Mouse (Mus musculus): Measurements from ENCODE around the gene Map1b.

Map1b gene

DNA sequence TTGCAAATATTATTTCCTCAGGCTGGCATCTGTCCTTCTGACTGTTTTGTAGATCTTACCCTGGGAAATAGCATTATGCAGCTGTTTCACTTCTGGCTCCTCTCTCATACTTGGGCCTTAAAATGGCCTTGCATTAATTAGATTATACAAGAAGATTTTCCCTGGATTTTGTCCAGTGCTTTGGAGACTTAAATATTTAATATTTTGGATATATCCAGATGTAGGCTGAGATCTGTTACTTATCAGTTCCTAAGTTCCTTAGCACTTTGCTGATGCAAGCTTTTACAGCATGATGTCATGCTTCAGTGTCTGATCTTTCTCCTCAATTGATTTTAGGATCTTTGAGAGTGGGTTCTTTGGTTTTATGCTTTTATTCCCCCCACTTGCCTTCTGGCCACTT lies 11.6 kb upstream of the Map1b start:
- no peak for DNase-seq

DNA sequence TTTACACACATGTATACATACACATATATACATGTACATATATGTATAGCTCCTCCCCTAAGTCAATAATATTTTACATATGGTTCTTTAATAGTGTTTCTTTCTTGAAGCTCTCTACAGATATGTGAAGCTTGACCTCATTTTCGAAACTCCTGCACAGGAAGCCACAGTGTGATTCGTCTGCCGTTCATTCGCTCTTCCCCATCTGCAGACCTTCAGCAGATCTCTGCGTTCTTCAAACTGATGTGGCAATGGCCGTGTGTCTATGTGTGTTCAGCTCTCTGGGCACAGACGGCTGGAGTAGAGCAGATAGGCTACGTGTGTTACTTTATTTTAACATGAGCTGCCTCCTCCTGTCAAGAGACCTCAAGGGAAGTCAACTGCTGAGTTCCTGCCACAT lies 9.2 kb upstream of the Map1b start:
- no peak for DNase-seq

DNA sequence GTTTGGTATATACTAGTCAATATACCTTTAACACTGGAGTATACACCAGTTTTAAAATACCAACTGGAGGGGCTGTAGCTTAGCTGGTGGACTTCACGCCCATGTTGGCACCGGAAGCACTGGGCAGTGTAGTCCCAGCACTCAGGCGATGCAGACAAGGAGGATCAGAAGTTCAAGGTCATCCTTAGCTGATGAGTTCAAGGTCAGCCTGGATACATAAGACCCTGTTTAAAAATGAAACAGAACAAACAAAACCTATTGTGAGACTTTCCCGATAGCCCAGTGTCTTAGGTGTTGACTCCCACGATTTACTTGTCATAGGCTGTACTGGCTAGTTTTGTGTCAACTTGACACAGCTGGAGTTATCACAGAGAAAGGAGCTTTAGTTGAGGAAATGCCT lies 1.5 kb upstream of the Map1b start:
- DNase-seq, result no peak

DNA sequence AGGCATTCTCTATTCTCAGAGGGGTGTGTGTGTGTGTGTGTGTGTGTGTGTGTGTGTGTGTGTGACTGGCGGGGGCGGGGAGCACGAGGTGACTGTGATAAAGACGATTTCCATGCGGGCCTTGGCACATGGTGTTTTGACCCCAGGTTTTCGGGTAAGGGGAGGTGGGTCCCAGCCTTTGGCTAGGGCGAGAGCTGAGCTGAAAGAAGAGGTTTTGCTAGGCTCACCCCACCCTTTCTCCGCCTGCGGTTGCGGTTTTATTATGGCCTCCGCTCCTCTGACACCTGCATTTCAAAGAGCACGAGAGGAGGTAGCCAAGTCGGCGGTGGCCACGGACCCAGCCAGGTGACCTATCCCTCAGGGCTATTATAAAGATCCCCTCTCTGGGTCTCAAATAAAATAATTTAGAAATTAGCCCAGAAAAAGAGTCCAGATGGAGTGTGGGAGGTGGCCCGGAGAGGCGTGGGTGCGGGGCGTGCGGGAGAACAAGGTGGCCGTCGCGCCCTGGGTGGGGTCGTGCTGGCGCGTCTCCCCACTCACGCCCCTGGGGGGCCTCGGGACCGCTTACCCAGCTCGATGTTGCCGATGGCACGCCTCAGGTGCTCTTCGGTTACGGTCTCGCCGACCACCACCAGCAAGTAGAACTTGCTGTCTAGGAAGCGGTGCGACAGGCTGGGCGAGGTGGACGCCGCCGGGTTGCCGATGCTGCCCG lies 448 bp downstream of the Map1b start:
- DNase-seq, result no peak

DNA sequence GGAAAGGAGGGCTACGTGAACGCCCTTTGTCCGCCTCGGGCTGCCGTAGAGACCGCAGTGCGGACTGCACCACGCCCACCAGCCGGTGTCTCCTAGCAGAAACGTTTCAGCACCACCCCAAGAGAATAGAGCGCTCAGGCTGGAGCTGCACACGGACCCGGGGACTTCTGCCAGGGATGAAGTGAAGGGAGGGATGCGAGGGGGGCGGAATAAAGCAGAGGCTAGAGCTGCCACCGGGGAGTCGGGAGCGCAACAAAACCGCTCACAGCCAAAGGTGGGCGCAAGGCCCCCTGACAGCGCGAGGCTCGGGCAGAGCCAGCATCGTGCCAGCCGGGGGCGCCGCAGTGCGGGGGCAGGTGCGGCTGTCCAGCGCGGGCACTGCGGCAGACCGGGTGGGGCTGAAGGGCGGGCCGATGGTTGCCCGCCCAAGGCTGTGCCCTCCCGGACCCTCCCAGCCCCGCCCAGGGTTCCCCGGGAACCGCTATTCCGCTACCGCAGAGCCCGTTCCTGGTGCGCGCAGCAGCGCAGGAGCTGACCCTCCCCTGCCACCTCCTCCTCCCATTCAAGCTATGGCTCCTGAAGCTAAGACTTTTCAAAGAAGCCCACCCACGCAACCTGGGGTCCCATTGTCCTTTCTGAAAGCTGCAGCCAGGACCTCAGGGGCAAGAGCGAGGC lies 1.3 kb downstream of the Map1b start:
- peak; percentile 84 for DNase-seq

DNA sequence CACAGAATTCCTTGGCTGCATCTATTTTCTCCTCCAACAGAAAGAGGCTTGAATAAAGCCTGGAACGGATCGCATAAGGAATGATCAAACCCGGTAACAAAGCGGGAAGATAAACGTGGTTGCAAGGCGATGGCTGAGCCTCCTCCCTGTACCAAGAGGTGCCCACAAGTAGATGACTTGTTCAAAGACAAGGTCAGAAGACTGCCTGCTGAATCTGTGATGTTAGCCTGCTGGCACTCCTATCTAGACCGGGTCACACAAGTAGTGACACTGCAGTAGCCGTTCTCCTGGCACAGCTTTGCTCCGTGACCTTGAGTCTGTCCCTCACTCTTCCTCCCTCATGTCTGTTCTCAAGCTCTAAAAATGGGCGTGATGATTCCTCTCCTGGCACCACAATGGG lies 2.4 kb downstream of the Map1b start:
- DNase-seq, result peak; percentile 7

DNA sequence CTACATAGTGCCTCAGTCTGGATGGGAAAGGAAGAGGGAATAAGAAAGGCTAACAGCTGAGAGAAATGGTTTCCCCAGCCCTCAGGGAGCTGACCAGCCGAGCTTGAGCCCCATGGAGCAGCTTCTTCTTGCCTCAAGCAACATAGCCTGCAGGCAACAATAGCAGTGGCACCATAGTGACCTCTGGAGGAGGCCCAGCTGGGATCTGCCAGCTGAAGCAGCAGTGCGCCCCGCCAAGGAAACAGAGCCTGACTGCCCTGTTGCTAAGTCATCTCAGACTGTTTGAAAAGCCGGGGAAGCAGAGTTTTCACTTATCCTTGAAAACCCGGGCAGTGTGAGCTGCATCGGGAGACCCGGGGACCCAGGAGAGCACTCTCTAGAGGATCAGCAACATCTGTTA lies 3.2 kb downstream of the Map1b start:
- DNase-seq, result peak; percentile 75

DNA sequence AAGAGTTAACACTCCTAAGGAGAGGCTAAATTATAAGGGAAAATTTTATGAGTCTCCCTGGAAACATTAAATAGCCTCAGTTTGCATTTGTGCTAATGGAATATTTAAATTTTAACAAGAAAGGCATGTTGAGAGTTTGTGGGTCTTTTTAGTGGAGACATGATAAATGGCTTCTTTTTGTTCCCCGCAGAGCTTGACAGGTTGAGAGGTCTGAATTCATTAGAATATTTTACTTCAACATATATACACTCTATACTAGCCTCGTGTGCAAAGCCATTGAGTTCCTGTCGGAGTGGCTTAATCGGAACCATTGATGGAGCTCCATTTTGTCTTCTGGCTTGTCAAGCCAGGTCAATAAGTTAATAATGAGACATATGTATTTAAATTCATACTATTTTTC lies 6.4 kb downstream of the Map1b start:
- no peak for DNase-seq

DNA sequence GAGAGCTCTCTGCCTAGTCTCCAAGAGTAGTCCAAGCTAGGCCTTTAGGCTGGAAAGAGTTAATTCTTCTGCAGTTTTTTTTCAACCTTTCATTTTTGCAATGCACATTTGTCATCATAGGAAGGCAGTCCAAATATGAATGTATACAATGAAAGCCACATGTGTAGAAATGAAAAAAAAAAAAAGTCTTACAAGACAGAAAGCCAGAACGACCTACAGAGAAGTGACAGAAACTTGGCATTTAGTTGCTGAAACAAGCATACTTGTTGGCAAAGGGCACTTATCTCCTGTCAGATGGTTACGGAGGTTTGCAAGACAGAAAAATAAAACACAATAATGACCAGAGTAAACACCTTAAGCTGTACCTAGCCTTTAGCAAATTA lies 9.8 kb downstream of the Map1b start:
- no peak for DNase-seq

DNA sequence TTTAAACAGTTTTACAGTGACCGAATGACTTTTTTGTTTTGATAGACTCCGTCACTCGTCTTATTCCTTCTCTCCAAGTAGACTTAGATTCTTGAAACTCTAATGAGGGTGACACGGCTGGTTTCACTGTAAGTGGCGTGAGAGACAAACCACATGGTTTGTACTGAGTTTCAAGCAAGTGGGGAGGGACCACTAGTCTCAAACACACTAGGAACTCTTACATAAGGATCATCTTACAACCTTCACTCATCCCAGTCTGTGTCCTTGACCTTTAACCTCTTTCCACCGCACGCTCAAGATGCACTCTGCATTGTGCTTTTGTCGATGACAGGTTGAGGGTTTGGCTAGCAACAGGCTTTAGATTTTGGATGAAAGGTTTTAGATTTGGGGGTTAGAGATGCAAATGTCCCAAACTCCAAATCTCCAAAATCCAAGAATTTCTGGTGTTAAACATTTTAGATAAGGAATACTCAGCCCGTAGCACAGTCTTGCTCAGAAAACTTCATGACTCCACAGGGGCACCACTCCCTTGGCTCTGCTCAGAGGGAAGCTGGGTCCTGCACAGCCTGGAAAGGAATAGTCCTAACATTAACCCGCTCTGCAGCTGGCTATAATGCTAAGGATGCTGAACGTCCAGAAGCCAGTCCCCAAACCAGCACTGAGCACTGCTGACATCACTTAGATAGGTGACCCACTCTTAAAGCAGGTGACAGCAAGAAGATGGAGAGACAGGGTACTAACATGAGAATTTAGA lies 10.3 kb downstream of the Map1b start:
- no peak for DNase-seq

DNA sequence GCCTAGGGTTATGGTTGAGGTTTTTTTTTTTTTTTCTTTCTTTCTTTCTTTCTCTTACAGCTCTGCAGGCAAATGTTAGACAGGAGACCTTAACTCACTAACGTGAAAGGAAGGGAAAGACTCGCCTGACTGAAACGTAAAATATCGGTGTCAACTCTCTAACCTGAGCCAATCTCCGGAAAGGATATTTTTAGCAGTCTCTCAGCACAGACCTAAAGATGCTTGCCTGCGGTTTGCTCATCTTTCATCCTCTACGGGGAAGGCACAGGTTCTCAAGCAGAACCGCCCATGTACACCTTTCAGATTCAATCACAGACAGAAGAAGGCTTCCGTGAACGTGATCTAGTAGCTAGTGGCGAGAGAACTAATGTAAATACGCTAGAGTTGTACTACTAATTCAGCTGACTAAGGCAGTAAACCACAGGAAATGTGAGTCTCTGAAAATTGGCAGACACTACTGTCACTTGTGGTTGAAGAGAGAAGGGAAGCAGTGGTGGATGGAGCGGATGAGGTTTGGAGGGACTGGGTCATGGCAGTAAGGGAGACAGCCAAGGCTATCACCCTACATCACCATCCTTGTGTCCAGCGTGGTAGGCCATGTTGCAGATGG lies 12.9 kb downstream of the Map1b start:
- DNase-seq, result no peak

DNA sequence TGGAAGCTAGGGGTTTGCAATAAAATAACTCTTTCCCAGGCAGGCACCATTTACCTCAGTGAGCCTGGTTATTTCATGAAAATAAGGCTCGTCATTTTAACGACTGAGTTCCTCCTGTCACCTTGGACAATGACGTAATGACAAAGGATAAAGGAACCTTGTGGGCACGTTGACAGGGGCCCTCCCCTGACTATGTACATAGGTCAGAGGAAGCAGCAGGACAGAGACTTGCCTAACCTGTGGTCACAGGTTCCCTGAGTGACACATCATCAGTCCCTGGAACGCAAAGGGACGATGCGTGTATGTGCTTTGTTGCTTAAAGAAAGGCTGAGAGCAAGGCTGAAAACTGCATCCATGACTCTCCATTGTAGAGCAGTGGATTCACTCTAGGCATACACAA lies 13.4 kb downstream of the Map1b start:
- no peak for DNase-seq

DNA sequence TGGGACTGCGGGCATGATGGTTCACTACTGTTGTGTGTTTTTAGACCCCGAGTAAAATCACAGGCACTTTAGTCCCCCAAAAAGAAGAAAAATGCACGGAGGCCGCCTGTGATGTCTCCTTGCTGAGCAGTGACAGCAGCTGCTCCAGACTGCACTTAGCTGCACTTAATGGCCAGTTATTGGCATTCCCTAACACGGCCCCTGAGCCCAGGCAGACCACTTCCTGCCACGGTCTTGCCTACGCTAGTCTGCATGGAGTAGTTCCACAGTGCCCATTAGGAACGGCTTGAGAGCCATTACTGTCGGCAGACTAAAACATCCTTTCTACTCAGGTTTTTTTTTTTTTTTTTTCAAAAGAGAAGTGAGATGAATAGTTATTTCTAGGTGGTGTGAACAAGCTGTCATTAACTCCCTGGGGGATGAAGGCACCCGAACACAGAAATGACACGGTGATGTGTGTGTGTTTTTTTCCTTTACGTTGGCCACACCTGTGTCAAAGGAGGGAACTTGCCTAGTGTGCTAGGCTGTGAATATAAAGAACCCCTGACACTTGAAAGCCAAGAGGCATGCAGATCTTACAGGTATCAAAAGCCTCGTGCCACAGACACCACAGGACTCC lies 14.1 kb downstream of the Map1b start:
- no peak for DNase-seq

DNA sequence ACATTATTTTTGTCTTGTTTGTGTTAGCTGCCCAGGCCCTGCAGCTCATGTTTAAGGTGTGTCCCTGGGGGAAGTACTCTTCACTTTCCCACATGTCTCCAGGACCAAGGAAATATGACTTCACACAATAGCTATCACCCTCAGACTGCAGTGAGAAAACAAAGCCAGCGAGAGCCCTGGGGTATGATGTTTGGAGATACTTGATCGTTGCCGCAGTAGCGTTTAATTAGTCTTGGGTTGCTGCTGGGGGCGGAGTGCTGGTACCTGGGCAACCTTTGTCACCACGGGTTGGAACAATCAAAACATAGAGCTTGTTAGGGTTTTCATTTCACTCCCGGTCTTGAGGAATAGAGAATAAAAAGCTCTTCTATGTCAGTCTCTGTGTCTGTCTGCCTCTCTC lies 14.9 kb downstream of the Map1b start:
- no peak for DNase-seq

DNA sequence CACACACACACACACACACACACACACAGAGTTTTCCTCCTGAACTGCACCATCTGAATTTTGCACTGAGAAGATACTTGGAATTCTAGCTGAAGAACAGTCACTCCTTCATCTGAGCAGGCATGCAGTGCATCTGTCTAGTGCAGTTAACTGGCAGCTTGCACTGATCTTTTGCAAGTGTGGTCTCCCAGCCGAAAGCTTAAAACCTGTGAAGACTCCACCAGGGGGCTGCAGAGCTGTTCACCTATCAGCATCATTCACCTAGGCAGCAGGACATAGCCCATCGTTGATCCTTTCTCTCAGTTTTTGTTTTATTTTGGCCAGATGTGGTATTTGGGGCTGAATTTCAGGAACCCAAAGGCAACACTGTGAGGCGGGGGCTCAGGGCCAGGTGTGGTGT lies 15.7 kb downstream of the Map1b start:
- DNase-seq, result no peak

DNA sequence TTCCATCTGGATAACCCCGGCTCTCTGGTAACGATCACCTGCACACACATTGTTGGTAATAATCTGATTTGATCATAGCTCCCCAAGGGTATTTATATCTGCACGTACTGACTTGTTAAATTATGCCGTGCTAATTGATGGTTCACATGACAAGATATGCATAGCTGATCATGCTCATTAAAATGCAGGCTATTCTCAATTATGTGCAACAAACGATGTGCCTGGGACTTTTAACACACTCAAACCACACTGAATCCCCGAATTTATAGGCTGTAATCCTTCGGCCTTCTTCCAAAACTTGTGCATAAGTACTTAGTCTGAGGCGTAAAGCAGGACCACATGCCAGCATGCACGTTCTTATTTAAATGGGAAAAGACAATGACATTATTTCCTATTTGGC lies 16.6 kb downstream of the Map1b start:
- no peak for DNase-seq

DNA sequence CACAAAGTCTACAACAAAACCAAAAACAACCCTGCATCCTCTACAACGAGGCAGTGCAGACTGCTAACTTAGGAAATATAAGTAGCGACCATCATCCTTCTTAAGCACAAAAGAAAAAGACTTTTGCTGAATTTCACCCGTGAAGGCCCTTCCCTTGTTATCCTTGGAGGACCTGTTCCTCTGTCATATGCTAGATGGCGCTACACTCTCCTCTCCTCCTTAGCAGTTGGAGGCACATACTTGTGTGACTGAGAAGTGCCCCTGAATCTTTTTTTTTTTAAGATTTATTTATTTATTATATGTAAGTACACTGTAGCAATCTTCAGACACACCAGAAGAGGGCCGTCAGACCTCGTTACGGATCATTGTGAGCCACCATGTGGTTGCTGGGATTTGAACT lies 20.2 kb downstream of the Map1b start:
- DNase-seq, result no peak

DNA sequence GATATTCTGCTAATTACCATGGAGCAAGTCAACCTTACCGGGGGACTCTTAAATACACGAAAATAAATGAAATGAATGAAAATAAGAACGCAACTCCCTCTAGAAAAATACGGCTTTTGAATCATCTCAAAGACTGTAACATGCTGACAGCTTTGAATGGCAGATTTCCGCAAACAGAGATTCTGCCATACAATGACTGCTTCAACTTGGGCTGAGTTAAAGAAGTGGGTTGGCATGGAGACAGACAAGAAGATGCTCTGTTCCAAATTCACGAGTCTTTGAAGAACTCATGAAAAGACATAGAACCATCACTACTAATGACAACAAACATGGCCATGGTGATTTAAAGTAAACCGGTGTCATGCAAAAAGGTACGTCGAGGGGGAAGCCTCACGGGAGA lies 21.9 kb downstream of the Map1b start:
- no peak for DNase-seq

DNA sequence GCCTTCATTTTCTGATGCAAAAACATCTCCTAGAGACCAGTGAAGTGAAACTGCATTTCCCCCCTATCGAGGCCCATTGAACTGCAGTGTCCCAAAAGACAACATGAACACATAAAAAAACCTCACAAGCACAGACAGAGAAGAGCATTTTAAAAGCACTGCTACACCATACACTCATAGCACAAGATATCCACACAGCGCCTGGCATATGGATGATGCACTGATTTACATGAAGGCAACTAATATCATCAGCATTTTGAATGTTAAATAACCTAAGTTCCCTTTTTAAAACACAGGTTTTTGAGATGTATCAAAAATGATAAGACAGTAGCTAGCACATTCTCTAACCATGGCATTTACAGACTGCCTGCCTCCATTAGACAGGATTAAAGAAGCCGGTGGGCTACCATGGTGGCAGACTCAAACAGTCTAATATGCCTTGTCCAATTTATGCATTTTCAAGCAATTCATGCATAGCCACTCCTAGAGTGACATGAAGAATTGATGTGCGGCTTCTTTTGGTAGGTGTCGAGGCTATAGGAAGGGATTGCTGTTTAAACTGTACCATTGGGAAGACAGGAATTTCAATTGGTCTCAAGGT lies 22.9 kb downstream of the Map1b start:
- DNase-seq, result no peak

DNA sequence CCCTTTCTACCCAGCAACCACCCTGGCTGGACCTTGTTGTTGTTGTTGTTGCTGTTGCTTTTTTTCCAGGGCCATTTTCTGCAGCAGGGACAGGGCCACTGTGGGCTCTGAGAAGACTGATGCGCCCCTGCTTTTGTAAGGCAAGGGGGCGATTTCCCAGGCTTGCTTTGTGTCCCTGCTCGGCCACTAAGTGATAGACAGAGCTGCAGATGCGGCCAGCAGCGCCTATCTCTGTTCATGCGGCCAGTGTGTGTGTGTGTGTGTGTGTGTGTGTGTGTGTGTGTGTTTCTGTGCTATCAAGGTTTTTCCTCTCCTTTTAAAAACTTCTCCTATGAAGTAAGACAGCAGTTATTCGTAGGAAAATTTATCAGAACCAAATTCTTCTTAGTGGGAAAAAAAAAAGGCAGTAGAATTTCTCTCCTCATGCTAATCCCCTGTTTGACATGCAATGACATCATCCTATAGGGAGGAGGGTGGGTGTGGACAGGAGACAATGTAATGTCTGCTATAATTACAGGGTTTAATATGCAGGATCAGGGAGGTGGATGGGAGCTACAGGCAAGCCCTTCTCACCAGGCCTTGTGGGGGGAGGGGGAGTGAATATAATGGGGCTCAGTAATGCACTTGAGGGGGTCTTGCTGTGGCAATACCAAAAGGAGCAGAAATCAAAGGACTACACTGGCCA lies 23.6 kb downstream of the Map1b start:
- no peak for DNase-seq

DNA sequence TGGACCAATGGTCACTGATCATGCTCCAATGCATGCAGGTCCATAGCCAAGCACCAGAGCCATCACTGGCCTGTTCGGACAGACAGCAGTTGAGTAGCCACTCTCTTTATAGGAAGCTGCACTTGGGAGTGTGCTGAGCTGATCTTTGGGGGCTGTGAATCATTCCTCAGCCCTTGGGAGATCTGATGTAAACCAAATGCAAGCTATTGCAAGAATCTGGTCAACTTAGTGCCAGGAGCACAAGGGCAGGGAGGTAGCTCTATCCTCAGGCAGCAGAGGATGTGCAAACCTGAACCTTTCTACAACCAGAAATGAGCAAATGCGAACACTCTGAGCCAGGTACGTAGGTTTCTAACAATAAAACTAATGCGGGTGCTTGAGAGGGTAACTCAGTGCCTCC lies 26.3 kb downstream of the Map1b start:
- no peak for DNase-seq

DNA sequence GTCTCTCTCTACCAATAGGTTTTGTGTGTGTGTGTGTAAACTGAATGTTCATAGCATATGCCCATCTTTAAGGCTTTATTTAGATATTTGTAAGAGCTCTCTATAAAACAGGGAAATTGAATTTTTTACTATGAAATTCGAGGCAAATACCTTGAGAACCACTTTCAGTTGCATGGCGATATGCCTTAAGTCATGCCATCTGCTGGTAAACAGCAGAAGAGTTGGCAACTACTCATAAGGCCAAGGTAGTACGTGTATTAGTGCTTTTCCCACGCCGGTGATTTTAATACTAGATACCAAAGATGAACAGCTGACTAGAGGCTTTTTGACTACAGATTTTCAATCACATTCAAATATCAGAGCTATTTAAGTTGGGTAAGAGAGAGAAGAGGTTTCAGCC lies 27.2 kb downstream of the Map1b start:
- no peak for DNase-seq

All from lung, postnatal 10 days (tissue).